Mouse (Mus musculus) macrophage (primary cell): Measurements from ENCODE around the gene Gm38394. TPM values are rescaled to one million over a fixed set of nuclear protein-coding genes. Genes with fewer than 3 reads are reported as not detected.
"Not testable (repeated sequence)": the region's sequence is repeated elsewhere in the genome, so short reads cannot be mapped to it uniquely, and the experiment has no call there.

Experiments used
- H3K27ac ChIP-seq: fragments of 350-480 bp; formaldehyde crosslinking; 2 replicates; pipeline ENCODE4 v1.9.0; 2021
- H3K36me3 ChIP-seq: fragments of 350-480 bp; formaldehyde crosslinking; 2 replicates; pipeline ENCODE4 v1.9.0; 2021; ENCODE audit errors: inconsistent target
- H3K4me3 ChIP-seq: fragments of 350-480 bp; formaldehyde crosslinking; 2 replicates; pipeline ENCODE4 v1.9.0; 2021; ENCODE audit errors: inconsistent target
- H3K79me2 ChIP-seq: fragments of 350-480 bp; formaldehyde crosslinking; 2 replicates; pipeline ENCODE4 v1.9.0; 2021; ENCODE audit errors: inconsistent target
- WGBS: methylation state at CpG from one replicate; pipeline ENCODE4 v1.1.7; 2026; ENCODE audit warnings: inconsistent platforms; ENCODE audit not compliant: missing documents; 5-methylcytosine and 5-hydroxymethylcytosine counted together
- polyA plus RNA-seq: library from polyadenylated mRNA; stranded (reverse); fragments of 250-400 nt; gene quantifications from 3 replicates; pipeline ENCODE4 v1.2.4, GENCODE M21; 2018; ENCODE audit warnings: inconsistent platforms
- total RNA-seq, 78 experiments: library from RNA; depleted of rRNA; stranded (reverse); fragments of 250-400 nt; gene quantifications; 1 replicate in 9 of 78; 2 replicates in 24 of 78; 3 replicates in 43 of 78; 4 replicates in 2 of 78; pipeline ENCODE4 v1.2.4; 2018; ENCODE audit warnings: inconsistent platforms in 56 of 78

The Gm38394 gene
- total RNA-seq (2018; cell fraction: chromatin; rRNA removed), result 100 to 1,000 TPM in 21 of 26 experiments, 10 to 100 TPM in 5; 80.1 to 212 (median 133) TPM
- total RNA-seq (2018; cell fraction: cytosol; rRNA removed), result 10 to 100 TPM in 25 of 26 experiments, 1 to 10 TPM in 1; 9.1 to 30.4 (median 18.1) TPM
- 100 to 1,000 TPM in 21 of 26 experiments, 10 to 100 TPM in 5; 82.6 to 186 (median 125) TPM for total RNA-seq (2018; cell fraction: nucleus; rRNA removed)
- polyA plus RNA-seq, result 4.5 to 9.1 TPM (median 7.8 TPM) in 3 replicates

DNA sequence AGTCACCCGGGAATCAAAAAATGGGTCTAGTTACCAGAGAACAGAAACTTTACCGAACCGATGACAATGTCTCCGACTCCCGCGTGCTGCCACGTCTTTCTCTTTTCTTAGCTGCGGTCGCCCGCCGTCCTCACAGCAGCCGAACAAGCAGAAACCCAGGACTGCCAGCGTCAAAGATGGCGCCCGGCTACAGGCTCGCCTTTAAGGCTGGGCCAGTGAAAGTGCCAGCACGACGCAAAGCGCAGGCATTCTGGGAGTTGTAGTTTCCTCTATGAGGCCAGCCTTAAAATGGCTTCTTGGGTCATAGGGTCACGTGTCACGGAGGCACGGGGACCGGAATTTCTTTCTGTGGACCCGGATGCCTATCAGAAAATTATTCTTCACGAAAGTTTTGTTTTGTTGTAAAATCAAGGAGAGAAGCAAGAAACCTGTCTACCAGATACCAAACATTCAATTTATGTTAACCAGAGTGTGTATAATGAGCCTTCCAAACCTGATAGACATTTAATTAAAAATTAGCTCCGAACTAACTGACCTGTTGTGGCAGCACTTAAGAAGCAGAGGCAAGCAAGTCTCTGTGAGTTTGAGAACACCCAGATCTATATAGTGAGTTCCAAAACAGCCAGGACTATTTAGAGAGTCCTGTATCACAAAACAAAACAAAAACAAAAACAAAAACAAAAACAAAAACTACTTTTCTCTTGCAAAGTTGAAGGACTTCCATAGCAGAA is at the start of gene Gm38394:
TSS of gene Gm38394 (minus strand) at position 116 of the 731 bp plus-strand sequence.
- Histone ChIP-seq H3K36me3 (peaks cover 11% of the 10 kb centered on the region; the same call in 1 of the 2 replicates), H3K79me2 (peaks cover 48% of the 10 kb centered on the region), H3K27ac (peak within 1 kb of the TSS; percentile 71), H3K4me3 (peak within 1 kb of the TSS; percentile 82)
- WGBS, result 3% methylated on average over 26 of the region's 26 CpGs

DNA sequence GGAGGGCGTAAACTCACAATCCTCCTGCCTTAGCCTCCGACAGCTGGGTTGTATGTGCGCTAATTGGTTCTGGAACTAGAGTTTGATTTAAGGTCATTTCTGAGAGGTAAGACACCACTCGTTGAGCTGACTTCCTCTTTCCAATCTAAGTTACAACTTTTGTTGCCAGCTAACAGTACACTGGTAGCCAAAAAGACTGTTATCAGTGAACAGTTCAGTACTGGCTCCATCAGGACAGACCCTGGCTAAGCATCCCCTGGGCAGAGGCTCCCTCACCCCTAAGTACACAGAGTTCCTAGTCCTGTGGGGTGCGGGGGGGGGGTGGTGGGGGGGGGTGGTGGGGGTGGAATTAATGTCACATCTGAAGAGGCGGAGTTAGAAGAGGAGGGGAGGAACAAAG is 49.8 kb upstream of the Gm38394 start:
- H3K36me3 ChIP-seq, result no peaks in the 10 kb centered on the region
- H3K4me3 ChIP-seq, result no peak overlapping the region
- WGBS, result 73% methylated on average over 4 of the region's 6 CpGs
- no peaks in the 10 kb centered on the region for H3K79me2 ChIP-seq
- H3K27ac ChIP-seq, result no peak overlapping the region

DNA sequence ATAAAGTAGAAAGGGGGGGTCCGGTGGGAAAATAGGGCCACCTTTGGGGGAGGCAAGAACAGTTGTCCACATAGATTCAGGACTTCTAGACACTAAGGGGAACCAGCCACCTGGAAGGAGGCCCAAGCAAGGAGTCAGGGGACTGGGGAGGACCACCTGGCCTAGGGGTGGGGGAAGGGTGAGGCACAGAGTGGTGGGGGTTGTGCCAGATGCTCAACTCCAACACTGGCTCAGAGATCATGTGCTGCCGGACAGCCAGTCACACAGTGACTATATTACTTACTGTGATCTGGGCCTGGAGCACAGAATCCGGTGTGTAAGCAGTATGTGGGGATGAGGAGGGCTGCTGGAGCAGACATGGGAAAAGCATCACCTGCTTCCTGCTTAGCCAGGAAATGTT is 48.2 kb upstream of the Gm38394 start:
- Histone ChIP-seq H3K27ac (no peak overlapping the region), H3K36me3 (no peaks in the 10 kb centered on the region), H3K79me2 (no peaks in the 10 kb centered on the region), H3K4me3 (no peak overlapping the region)
- 96% methylated on average over 3 of the region's 3 CpGs for WGBS

DNA sequence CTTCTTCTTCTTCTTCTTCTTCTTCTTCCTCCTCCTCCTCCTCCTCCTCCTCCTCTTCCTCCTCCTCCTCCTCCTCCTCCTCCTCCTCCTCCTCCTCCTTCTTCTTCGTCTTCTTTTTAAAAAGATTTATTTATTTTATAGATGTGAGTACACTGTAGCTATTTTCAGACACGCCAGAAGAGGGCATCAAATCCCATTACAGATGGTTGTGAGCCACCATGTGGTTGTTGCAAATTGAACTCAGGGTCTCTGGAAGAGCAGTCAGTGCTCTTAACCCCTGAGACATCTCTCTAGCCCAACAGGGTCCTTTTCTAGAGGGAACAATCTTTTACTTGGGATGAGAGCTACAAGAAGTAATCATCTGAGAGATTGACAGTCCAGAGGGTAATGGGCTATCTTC is 40.7 kb upstream of the Gm38394 start:
- 42% methylated on average over 1 of the region's 2 CpGs for whole genome bisulfite sequencing
- not testable (repeated sequence) for H3K36me3 ChIP-seq, H3K4me3 ChIP-seq

DNA sequence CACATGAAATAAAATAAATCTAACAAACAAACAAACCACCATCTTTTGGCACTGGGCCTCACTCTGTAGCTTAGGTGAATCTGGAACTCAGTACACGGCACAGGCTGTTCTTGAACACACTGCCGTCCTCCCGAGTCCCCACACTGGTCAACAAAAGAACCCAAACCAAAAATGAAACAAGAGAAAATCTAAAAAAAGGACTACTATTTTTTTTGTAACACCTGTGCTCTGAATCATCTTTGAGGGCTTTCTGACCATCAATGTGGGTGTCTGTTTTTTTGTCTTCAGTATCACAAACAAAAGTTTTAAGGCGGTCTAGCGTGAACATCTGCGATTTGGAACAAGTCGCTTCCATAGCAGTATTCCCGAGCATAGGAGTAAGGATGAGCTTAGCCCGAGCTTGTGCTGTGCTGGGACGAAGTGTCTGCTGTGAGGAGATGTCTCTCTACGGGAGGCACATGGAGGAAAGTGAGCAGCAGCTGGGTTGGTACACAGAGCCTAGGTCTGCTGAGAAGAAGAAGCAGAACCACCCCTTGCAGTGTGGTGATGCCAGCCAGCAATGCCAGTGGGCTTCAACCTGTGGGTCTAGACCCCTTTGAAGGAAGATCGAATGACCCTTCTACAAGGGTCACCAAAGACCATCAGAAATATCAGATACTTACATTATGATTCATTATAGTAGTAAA is 37.0 kb upstream of the Gm38394 start:
- no peak overlapping the region for H3K27ac ChIP-seq
- 92% methylated on average over 12 of the region's 12 CpGs for WGBS
- no peaks in the 10 kb centered on the region for H3K79me2 ChIP-seq
- no peaks in the 10 kb centered on the region for H3K36me3 ChIP-seq
- no peak overlapping the region for H3K4me3 ChIP-seq

More for the DNA sequence above, 40.7 kb upstream of the Gm38394 start:
- H3K79me2 ChIP-seq, H3K27ac ChIP-seq: not testable (repeated sequence)

DNA sequence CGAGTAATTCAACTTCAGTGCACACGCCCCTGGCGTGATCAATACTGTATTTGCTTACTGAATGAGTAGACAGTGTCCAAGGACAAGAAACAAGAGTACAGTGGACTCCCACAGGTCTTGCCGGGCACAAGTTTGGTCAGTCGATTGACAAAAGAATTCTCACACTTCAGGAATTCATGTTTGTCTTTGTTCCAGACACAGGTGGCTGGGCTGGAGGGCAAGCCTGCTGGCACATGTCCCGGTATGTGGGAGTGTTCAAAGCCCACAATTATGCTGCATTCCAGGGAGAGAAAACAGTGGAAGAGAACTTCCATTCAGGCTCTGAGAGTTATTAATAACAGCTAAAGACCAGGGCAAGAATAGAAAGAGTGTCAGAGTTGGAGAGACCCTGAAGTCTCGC is 34.8 kb upstream of the Gm38394 start:
- no peak overlapping the region for H3K27ac ChIP-seq
- H3K4me3 ChIP-seq, result no peak overlapping the region
- H3K36me3 ChIP-seq, result no peaks in the 10 kb centered on the region
- 79% methylated on average over 7 of the region's 7 CpGs for WGBS
- H3K79me2 ChIP-seq, result no peaks in the 10 kb centered on the region

DNA sequence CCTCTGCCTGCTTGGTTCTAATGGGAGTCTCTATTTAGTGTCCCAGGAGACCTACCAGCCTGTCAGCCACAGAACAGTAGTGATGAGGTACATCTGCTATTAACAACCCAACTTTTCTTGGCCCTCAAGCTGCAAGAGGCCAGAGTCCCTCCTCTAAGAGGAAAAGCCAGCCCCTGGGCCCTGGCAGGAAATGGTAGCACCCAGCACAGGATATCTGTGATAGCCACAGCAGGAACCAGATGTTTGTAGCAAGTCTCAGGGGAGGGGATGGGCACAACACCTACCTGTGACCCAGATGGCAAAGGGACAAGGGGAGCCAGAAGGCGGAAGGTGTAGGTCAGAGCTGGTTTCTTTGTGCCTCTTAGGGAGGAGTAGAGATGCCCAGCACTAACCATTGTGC is 33.8 kb upstream of the Gm38394 start:
- no peak overlapping the region for H3K4me3 ChIP-seq
- no peaks in the 10 kb centered on the region for H3K36me3 ChIP-seq
- WGBS, result 33% methylated on average over 1 of the region's 1 CpGs
- H3K79me2 ChIP-seq, result no peaks in the 10 kb centered on the region
- no peak overlapping the region for H3K27ac ChIP-seq

DNA sequence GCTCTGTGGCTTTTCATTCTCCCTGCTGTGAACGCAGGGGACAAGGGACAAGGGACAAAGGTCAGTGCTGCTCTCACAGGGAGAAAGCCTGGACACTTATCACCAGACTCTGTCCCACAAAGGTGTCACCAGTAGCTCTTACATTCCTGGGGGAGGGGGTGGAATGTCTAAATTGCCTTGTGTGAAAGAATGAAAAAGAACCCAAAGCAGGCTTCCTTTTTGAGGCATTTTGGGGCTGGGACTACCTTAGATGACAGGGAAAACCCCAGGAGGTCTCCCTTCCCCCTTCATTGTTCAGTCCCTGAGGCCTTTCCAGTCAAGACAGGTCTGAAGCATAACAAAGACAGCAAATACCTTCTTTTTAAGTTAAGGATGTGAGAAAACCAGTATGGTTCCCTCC is 33.2 kb upstream of the Gm38394 start:
- WGBS, result 53% methylated on average over 1 of the region's 1 CpGs
- Histone ChIP-seq H3K27ac (no peak overlapping the region), H3K4me3 (no peak overlapping the region), H3K79me2 (no peaks in the 10 kb centered on the region), H3K36me3 (no peaks in the 10 kb centered on the region)

DNA sequence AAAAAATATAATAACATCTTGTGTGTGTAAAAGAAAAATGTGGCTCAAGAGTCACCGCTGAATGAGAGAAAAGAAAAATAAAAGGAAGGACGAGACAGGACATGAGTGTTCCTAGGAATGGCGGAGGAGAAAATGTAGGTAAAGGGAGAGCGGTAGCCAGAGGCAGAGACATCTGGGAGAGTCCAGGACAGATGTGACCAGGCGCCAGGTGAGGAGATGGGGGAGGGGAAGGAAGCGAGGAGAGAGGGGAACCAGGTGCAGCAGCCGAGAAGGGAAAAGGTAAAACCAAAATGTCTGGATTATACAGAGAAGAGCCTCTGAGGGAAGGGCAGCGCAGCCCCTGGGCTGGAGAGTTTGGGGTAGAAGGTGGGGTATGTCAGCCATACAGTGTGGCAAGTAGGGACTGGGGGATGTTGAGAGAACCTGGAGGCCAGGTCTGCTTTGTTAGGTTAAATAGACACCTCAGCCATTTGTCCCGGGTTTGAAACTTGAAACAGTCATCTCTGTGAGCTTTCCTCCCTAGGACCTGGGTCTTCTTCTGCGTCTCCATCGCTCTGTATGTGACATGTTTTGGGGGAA is 32.5 kb upstream of the Gm38394 start:
- no peak overlapping the region for H3K4me3 ChIP-seq
- WGBS, result 88% methylated on average over 11 of the region's 11 CpGs
- H3K36me3 ChIP-seq, result no peaks in the 10 kb centered on the region
- H3K27ac ChIP-seq, result no peak overlapping the region
- no peaks in the 10 kb centered on the region for H3K79me2 ChIP-seq

DNA sequence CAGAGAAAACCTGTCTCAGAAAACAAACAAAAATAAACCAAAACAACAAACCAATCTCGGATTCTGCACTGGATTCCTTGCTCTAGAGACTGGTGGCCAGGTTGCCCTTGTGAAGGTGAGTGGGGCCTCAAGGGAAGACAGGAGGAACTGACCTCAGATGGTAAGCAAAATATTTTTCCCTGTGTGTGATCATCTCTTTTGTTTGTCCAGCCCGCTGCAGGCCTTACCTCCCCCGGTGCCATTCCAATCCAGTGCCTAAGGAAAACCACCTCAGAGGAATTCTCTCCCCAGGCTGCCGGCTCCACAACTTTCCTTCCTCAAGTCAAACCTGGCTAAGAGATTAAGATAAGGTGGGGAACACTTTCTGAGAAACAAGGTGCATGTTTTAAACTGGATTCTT is 31.1 kb upstream of the Gm38394 start:
- no peak overlapping the region for H3K4me3 ChIP-seq
- H3K27ac ChIP-seq, result no peak overlapping the region
- H3K36me3 ChIP-seq, result no peaks in the 10 kb centered on the region
- no peaks in the 10 kb centered on the region for H3K79me2 ChIP-seq
- 87% methylated on average over 4 of the region's 4 CpGs for WGBS

DNA sequence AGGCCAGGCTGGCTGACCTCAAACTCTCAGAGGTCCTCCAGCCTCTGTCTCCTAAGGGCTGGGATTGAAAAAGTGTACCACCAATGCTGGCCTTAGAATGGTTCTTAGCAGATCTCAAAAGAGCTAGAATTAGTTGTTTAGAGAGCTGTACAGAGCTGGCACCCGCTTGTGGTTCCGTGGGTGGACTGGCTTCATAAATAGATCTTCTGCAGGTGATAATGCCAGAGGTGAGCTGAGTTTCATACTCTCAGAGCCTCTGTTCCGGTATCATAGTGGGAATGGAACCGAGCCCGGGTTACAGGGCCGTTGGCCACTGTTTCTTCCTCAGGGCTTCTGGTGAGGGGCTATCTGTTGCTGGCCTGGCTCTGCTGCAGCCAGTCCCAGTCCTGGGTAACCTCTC is 29.9 kb upstream of the Gm38394 start:
- Histone ChIP-seq H3K36me3 (no peaks in the 10 kb centered on the region), H3K79me2 (no peaks in the 10 kb centered on the region), H3K27ac (no peak overlapping the region), H3K4me3 (no peak overlapping the region)
- WGBS, result 91% methylated on average over 6 of the region's 6 CpGs

DNA sequence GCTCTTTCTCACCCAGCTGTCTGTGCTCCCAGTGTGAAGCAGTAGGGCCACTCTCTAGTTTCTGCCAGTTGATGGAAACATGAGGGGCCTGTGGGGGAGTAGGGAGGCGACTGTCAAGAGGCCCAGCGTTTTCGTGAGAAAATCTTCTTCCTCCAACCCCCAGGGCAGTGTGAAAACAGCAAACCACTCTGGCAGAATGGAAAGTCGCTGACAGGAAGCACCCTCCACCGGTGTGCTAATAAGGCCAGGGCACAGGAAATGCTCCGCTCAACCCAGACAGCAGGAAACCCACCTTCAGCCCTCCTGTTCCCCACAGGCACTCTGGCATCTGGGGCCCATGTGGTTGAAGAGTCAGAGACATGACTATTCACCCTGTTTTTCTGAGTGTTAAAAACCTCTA is 28.8 kb upstream of the Gm38394 start, which contains the start of gene Lax1:
TSS of gene Lax1 (minus strand) at position 212 of the 400 bp plus-strand sequence.
- no peaks in the 10 kb centered on the region for H3K36me3 ChIP-seq
- no peak within 1 kb of the TSS for H3K4me3 ChIP-seq
- no peak within 1 kb of the TSS for H3K27ac ChIP-seq
- WGBS, result 6% methylated on average over 6 of the region's 6 CpGs
- H3K79me2 ChIP-seq, result no peaks in the 10 kb centered on the region

DNA sequence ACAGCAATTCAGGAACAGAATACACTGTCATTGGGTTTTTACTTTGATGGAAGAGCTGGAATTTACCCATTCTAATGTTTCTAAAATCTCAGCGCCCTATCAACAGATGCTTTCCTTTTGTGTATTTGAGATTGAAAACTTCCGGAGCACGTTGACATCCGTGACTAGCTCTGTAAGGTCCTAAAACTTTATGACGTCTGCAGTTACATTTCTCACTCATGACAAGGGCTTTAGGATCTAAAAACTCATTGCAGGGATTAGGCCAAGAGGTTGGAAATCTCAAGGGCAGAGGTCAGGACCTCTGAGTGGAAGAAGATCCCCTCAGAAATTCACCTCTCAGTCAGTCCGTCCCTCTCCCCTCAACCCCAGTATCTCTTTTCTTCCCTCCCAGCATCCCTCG is 27.2 kb upstream of the Gm38394 start:
- no peak overlapping the region for H3K27ac ChIP-seq
- H3K79me2 ChIP-seq, result no peaks in the 10 kb centered on the region
- WGBS, result 75% methylated on average over 5 of the region's 7 CpGs
- H3K36me3 ChIP-seq, result no peaks in the 10 kb centered on the region
- H3K4me3 ChIP-seq, result no peak overlapping the region

DNA sequence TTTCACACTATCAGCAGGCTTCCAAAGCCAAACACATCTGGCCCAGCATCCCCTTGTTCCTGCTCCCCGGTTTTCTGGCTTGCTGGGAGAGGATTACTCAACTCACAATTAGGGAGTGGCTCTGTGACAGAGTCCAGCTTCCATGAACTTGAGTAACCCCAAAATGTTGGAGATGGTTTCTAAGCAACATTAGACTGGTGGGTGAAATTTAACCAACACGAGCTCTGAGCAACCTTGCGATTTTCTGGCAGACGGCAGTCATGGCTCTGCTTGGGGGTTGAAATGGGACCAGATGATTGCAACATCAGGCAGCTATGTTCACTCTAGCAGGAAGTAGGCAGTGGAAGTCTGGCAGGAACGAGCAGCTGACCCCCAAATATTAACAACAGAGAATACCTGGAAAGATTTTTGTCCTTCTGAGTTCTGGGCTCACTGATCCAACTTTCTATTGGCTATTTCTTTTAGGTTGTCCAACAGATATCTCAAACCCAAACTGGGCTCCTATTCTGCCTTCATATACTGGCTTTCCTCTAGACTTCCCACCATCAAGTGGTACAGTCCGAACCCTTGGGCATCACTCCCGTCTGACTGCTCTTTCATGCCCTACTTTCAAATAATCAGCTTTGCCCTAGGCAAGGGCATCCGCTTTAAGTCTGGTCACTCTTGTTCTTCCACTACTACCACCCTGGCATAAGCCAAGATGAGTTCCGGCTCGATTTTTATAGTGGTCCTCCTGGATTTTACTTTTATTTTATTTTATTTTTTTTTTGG is 24.8 kb upstream of the Gm38394 start:
- no peak overlapping the region for H3K4me3 ChIP-seq
- no peak overlapping the region for H3K27ac ChIP-seq
- no peaks in the 10 kb centered on the region for H3K79me2 ChIP-seq
- H3K36me3 ChIP-seq, result no peaks in the 10 kb centered on the region
- WGBS, result 42% methylated on average over 9 of the region's 10 CpGs
